10 mouse cellular contexts compared by ENCODE assay signal in genomic region chr9:40964418-40964714, GRCm38 (mm10). TPM values are rescaled to one million over a fixed set of nuclear protein-coding genes. Genes with fewer than 3 reads are reported as not detected.
DNase-seq lines count a peak whose midpoint lies in the region; ATAC-seq and TF ChIP-seq lines count a peak whose summit lies in the region.
"Had no signal": no experiment of that assay in that cellular context is flagged by ENCODE, and none has a peak within 500 bp of the region (broad histone marks: within the 10 kb centered on the region; RNA-seq: fewer than 3 reads in every experiment).

No protein-coding gene starts in this region.

- H3K4me3 ChIP-seq in heart, embryonic 16.5 days (ENCODE audit: low read length) = peak overlapping the region; percentile 51
- peak overlapping the region; percentile 44 for H3K4me3 ChIP-seq in embryonic facial prominence, embryonic 11.5 days (ENCODE audit: low read depth, low read length)
- H3K4me3 ChIP-seq in hindbrain, postnatal 0 days (ENCODE audit: low read length) = peak overlapping the region; percentile 57

- TF ChIP-seq CTCF in hindbrain, postnatal 0 days (IDR thresholded peaks at IDR 0.05; ENCODE audit: low read depth) = no peak

- H3K4me2 ChIP-seq in heart, embryonic 16.5 days (ENCODE audit: low read depth, low read length) = peak overlapping the region; percentile 76
- H3K4me2 ChIP-seq in embryonic facial prominence, embryonic 11.5 days (ENCODE audit: low read depth, low read length) = peak overlapping the region; percentile 99
- H3K4me2 ChIP-seq in hindbrain, postnatal 0 days (ENCODE audit: low read depth, low read length) = peak overlapping the region; percentile 97

- no peaks in the 10 kb centered on the region for H3K9me3 ChIP-seq in heart, embryonic 16.5 days (replicated peaks; ENCODE audit: control insufficient read depth, low read length)
- H3K9me3 ChIP-seq in embryonic facial prominence, embryonic 11.5 days (replicated peaks; ENCODE audit: control insufficient read depth, low read length) = no peaks in the 10 kb centered on the region
- no peaks in the 10 kb centered on the region for H3K9me3 ChIP-seq in hindbrain, postnatal 0 days (ENCODE audit: low read length)

- H3K4me1 ChIP-seq in heart, embryonic 16.5 days (ENCODE audit: control insufficient read depth, insufficient read depth, low read length) = peaks cover 8% of the 10 kb centered on the region; the same call in 1 of the 2 replicates
- no peaks in the 10 kb centered on the region for H3K4me1 ChIP-seq in embryonic facial prominence, embryonic 11.5 days (ENCODE audit: control insufficient read depth, insufficient read depth, low read length)
- 0 out of 2 replicates have a peak, but pooled peaks cover 2% of the 10 kb centered on the region for H3K4me1 ChIP-seq in hindbrain, postnatal 0 days (ENCODE audit: insufficient read depth, low read length)

- H3K9ac ChIP-seq in heart, embryonic 16.5 days (ENCODE audit: low read length) = no peak overlapping the region
- no peak overlapping the region for H3K9ac ChIP-seq in embryonic facial prominence, embryonic 11.5 days (replicated peaks; ENCODE audit: low read length)
- H3K9ac ChIP-seq in hindbrain, postnatal 0 days (replicated peaks; ENCODE audit: low read length) = peak overlapping the region; percentile 70

- WGBS in heart, embryonic 16.5 days = 20% methylated on average over 7 of the region's 7 CpGs
- WGBS in embryonic facial prominence, embryonic 11.5 days = 13% methylated on average over 7 of the region's 7 CpGs
- 8% methylated on average over 7 of the region's 7 CpGs for WGBS in hindbrain, postnatal 0 days

- ATAC-seq in heart, embryonic 16.5 days (replicated peaks; ENCODE audit: extremely low read depth, insufficient read depth, low FRiP score) = no peak
- ATAC-seq in embryonic facial prominence, embryonic 11.5 days (replicated peaks; ENCODE audit: insufficient number of reproducible peaks, low FRiP score, low TSS enrichment, low read depth) = no peak
- no peak for ATAC-seq in hindbrain, postnatal 0 days

- peaks cover 37% of the 10 kb centered on the region for H3K27me3 ChIP-seq in heart, embryonic 16.5 days (ENCODE audit: control insufficient read depth, insufficient read depth, low read length)
- peaks cover 13% of the 10 kb centered on the region for H3K27me3 ChIP-seq in embryonic facial prominence, embryonic 11.5 days (ENCODE audit: control insufficient read depth, insufficient read depth, low read length)
- H3K27me3 ChIP-seq in hindbrain, postnatal 0 days (ENCODE audit: insufficient read depth, low read length) = no peaks in the 10 kb centered on the region; the same call in 1 of the 2 replicates
- H3K27me3 ChIP-seq: CH12.LX had no signal

- H3K27ac ChIP-seq in heart, embryonic 16.5 days (ENCODE audit: low read length) = no peak overlapping the region
- no peak overlapping the region for H3K27ac ChIP-seq in embryonic facial prominence, embryonic 11.5 days (replicated peaks; ENCODE audit: low read depth, low read length)
- 0 out of 2 replicates have a peak overlapping the region, but pooled peaks have one; percentile 54 for H3K27ac ChIP-seq in hindbrain, postnatal 0 days

- no peak for DNase-seq in heart, adult 9 months (ENCODE audit: low spot score in 2 of 2)
- no peak for DNase-seq in embryonic facial prominence, embryonic 11.5 days (ENCODE audit: low spot score)
- no peak for DNase-seq in hindbrain, postnatal 0 days (ENCODE audit: low spot score)
- DNase-seq in neural tube, embryonic 10.5 days (ENCODE audit: extremely low spot score, low spot score) = peak; percentile 23
- no peak for DNase-seq in layer of hippocampus, adult 8-10 months (ENCODE audit: low spot score in 2 of 2)
- DNase-seq in frontal cortex, postnatal 10 days (ENCODE audit: low spot score in 2 of 2) = no peak
- DNase-seq in adrenal gland, postnatal 4 days (ENCODE audit: low spot score in 2 of 2) = no peak

- H3K36me3 ChIP-seq in heart, embryonic 16.5 days (ENCODE audit: control insufficient read depth, insufficient read depth) = no peaks in the 10 kb centered on the region
- H3K36me3 ChIP-seq in embryonic facial prominence, embryonic 11.5 days (replicated peaks; ENCODE audit: control insufficient read depth, insufficient read depth, low read depth, low read length) = no peaks in the 10 kb centered on the region
- no peaks in the 10 kb centered on the region for H3K36me3 ChIP-seq in hindbrain, postnatal 0 days (ENCODE audit: insufficient read depth, low read length)

RNA-seq across cellular contexts. Expression of gene Jhy, which starts 0.4 kb away (rescaled TPM):
- polyA plus RNA-seq in heart, embryonic 16.5 days (2015; fragmentation: Nextera tagmentation; extraction: Ambion mirVana) = 0.09 TPM in 1 of 2 replicates, not detected in the other
- 0.38 and 0.45 TPM in 2 replicates for polyA plus RNA-seq in embryonic facial prominence, embryonic 11.5 days (2014; fragmentation: Nextera tagmentation; extraction: Ambion mirVana)
- 0.90 and 0.99 TPM in 2 replicates for total RNA-seq in hindbrain, postnatal 0 days (2014; rRNA removed)
- 1.1 and 1.8 TPM in 2 replicates for polyA plus RNA-seq in hindbrain, postnatal 0 days (2015; fragmentation: Nextera tagmentation; extraction: Ambion mirVana)
- under 1 TPM; 0.27 to 0.60 (median 0.41) TPM for total RNA-seq in layer of hippocampus, adult 8-10 months (2022)
- under 1 TPM; 0.23 to 0.25 TPM for total RNA-seq in adrenal gland, postnatal 4 days (2021)
- total RNA-seq: CH12.LX had no signal
- polyA plus RNA-seq: liver, embryonic 16.5 days had no signal

RNA-seq across cellular contexts. Expression of gene Crtam, which starts 40.1 kb away (rescaled TPM):
- 0.07 TPM in 1 of 2 replicates, not detected in the other for polyA plus RNA-seq in heart, embryonic 16.5 days (2015; fragmentation: Nextera tagmentation; extraction: Ambion mirVana)
- polyA plus RNA-seq in embryonic facial prominence, embryonic 11.5 days (2014; fragmentation: Nextera tagmentation; extraction: Ambion mirVana) = 0.32 TPM in 1 of 2 replicates, not detected in the other
- 0.04 and 0.42 TPM in 2 replicates for total RNA-seq in hindbrain, postnatal 0 days (2014; rRNA removed)
- polyA plus RNA-seq in hindbrain, postnatal 0 days (2015; fragmentation: Nextera tagmentation; extraction: Ambion mirVana) = 0.21 and 0.52 TPM in 2 replicates
- not detected for total RNA-seq in layer of hippocampus, adult 8-10 months (2022)
- total RNA-seq in adrenal gland, postnatal 4 days (2021) = under 1 TPM; 0.53 to 0.54 TPM
- total RNA-seq: CH12.LX had no signal
